Mouse (Mus musculus) cerebral cortex, adult 2 months (tissue): ENCODE data around the gene Taar9.

Experiments
- WGBS: fragments of 180-500 bp; shearing (Covaris S2); methylation state at CpG from one replicate; pipeline ENCODE4 v1.1.7; 2018; 5-methylcytosine and 5-hydroxymethylcytosine counted together

Gene Taar9

DNA sequence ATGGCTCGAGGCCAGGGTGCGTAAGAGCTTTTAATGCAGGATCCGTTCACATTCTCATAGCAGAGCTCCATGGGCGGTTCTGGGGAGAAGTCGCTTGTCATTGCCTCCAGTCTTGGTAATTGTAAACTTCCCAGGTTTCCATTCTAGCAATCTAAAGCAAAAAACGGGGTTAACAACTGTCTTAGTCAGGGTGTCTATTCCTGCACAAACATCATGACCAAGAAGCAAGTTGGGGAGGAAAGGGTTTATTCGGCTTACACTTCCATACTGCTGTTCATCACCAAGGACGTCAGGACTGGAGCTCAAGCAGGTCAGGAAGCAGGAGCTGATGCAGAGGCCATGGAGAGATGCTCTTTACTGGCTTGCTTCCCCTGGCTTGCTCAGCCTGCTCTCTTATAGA, at the start of gene Taar9:
Taar9 (minus strand) TSS at position 101 of the 400 bp plus-strand sequence.
- WGBS = 85% methylated on average over 8 of the region's 8 CpGs

DNA sequence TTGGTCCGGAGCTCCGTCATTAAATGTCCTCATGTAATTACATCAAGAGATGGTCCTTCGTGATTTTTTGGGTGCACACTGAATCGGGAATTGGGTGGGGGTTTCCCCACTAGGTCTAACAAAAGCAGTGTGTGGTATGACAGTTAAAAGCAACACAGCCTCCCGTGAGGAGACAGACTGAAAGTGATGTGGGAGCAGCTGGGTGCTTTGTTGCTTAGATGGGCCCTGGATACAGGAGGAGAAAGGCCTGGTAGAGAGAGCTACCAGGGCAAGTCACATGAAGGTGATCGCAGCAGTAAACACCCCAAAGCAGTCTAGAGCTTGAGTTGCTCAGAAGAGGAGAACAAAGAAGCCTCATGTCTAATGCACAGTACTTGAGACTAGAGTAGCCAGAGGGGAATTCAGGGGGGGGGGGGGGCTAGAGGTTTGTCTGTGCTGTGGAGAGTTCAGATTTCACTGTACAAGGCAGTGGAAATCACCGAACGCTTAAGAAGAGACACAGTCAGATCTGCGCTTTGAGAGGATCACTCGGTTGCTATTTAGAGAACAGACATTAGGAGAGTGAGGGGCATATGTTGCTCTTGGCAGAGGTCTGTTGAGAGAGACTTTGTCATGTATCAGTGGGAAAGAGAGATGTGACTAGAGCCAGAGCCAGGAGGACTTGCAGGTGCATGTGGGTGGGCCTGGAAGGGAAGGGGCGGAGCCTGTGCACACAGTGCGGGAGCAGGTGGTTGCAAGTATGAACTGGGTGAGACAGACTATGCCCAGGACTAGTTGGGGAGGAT, 49.3 kb upstream of the Taar9 start:
- WGBS = 74% methylated on average over 12 of the region's 12 CpGs

DNA sequence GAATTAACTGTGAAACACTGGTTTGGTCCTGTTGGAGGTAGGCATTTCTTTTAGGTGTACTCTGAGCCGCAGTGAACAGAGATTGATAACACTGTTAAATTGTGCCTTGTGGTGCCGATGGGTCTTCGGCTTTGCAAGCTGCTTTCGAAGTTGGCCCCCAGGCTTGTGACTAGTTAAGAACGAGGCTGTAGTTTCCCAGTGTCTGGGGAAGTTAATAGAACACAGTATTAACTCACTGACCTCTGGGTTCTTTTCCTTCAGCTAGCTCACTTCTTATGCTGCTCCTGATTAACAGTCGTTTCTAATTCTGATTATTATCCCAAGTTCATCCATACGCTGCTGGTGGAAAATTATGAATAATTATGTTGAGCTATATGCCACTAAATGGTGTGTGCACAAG, 40.8 kb upstream of the Taar9 start:
- WGBS = 27% methylated on average over 7 of the region's 7 CpGs

DNA sequence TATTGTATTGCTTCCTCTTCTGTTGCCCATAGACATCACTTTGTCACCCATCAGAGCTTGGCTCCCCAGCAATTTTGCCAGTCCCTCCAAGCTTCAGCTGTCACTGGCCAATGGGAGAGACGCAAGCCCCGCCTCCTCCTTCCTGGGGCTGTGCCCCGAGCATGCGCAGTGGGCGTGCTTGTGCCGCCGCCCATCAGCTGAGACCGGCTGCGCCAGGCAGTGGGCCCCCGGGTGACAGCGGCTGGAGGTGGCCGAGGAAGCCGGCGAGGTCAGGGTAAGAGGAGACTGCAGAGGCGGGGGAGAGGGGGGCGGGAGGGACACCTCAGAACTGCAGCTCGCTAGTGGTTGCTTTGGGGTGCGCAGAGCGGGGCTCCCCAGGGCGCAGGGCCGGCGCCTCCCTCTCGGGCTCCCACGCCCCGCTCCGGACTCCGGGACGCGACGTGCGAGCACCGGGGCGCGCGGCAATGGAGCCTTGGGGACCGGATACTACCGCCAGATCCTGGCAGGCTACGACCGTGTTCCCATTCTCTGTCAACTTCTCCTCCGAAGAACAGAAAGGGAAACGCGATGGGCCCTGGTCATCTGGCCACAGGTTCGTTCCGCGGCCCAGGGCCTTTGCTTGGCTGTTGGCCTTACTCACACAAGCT, 39.9 kb upstream of the Taar9 start, which contains the start of gene Stx7:
Stx7 (plus strand) TSS at position 168 of the 647 bp plus-strand sequence.
- WGBS = under 1% methylated on average over 45 of the region's 45 CpGs

DNA sequence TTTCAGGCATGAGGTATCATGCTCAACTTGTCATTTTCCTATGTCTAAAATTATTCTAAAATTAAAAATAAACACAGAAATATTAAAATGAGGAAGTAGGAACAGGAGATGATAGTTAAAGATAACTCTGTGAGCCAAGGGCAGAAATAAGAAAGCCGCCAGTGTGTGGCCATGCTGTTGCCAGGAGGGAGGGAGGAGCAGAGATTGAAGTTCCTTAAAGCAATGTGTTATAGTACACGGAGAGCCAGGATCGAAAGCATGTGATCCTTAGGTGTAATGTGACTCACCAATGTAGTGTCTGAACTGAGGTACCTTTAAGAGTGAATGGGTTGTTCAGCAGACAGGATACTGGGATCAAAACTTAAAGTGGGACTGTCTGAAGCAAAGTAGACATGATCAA, 33.4 kb upstream of the Taar9 start:
- 77% methylated on average over 3 of the region's 3 CpGs for WGBS

DNA sequence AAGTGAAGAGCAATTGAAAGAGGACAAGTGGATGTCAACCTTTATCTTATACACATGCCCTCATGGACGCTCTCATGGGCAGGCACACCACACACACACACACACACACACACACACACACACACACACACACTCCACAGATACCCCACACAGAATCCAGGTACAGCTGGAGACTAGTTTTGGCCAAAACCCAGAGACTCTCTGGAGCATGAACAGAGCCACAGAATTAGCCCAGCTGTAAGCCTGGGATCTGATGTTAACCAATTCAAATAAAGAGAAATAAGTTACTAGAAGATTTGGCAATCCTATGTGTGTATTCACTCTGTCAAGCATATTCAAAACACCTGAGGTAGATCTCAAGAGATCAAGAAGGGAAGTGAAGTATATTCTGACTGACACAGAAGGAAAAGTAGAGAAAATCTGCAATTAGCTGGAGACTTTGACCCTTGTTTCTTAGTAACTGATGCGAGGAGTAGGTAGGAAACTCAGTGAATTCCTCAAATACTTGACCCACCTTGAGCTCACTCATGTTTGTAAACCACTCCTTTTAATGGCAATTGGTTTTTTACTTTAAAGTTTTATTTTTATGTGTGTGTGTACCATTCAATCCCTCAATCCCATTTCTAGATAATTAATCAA, 29.4 kb upstream of the Taar9 start:
- 85% methylated on average over 2 of the region's 2 CpGs for WGBS

DNA sequence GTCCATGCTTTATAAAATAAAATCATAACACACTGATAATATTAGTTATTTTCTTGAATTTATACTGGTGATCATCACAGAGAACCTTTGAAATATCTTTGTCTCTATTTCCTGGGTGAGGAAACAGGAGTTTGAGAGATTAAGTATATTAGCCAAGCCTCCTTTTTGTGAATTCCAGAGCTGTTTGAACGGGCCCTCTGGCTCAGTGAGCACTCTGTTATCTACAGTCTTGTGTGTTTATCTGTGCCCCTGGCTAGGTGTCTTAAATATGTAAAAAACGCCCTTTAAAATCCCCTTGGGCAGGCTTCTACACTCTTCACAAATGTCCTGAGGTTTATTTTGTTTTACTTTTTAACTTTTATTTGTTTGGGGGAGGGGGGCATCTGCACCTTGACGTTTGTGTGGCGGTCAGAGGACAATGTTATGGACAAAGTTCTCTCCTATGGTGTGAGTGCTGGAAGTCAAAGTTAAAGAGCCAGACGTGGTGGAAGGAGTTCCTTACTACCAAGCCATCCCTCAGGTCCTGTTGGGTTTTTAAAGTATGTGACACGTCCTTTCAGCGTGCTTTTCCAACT, 24.8 kb upstream of the Taar9 start:
- 75% methylated on average over 7 of the region's 7 CpGs for WGBS

DNA sequence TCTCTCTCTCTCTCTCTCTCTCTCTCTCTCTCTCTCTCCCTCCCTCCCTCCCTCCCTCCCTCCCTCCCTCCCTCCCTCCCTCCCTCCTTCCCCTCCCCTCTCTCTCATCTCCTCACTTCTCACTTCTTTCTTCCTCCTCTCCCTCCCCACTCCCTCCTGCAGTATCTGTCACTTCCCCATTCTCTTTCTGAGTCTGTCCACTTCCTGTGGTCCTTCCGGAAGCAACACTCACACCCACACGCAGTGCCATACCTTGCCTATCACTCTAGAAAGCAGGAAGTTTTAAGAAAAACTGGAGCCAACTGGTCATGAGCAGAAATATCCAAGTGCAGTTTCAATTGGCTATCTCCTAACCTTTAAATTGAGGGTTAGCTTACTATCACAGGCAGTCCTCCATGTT, 23.8 kb upstream of the Taar9 start:
- WGBS = 59% methylated on average over 2 of the region's 2 CpGs

DNA sequence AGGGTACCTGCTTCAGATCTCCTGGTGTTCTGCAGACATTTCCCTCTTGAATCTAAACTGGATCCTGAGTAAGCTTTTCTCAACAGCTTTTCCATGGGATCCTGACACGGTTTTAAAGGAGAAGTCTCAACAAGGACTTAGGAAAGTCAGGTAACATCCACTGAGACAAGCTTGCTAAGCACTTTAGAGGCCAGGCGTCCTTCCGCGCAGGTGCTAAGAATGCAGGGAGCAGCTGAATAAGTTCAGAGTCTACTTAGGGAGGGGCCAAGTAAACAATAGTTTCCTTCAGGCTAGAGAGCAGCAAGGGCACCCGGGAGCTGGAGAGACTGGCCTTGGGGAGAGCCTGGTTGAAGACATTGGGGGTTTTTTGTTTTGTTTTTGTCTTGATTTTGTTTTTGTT, 22.9 kb upstream of the Taar9 start:
- 17% methylated on average over 5 of the region's 5 CpGs for WGBS

DNA sequence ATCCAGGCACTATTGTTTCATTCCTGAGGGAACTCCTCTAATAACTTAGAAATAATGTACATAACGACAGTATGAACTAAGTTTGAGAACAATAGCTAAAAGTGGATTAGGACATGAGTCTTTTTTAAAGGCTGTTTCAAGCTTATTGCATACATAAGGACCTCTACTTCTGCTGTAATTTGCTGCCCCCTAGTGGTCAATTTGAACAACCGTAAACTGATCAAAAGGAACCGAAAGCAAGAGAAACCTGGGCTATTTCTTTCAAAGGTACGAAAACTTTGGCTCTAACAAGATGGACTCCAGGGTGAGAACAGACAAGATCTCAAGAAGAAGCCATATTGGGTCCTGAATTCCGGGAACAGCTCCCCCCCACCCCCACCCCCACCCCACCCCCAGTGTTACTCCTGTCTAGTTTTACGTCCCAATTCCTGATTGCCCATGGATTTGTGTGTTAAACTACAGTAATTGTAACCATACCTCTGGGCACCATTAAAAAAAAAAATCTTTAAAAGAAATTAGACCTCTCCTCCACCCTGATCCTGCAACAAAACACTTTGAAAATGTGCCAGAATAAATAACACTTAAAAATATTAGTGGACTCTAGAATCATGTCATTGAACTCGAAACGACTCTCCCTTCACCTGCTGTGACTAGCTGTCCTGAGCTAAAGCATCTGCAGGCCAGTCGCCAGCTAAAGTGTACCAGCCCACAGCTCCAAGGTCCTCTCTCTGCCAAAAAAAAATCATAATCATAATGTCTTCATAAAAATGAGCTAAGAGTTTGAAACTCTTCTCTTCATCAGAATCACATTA, 22.3 kb upstream of the Taar9 start:
- 17% methylated on average over 9 of the region's 9 CpGs for WGBS

DNA sequence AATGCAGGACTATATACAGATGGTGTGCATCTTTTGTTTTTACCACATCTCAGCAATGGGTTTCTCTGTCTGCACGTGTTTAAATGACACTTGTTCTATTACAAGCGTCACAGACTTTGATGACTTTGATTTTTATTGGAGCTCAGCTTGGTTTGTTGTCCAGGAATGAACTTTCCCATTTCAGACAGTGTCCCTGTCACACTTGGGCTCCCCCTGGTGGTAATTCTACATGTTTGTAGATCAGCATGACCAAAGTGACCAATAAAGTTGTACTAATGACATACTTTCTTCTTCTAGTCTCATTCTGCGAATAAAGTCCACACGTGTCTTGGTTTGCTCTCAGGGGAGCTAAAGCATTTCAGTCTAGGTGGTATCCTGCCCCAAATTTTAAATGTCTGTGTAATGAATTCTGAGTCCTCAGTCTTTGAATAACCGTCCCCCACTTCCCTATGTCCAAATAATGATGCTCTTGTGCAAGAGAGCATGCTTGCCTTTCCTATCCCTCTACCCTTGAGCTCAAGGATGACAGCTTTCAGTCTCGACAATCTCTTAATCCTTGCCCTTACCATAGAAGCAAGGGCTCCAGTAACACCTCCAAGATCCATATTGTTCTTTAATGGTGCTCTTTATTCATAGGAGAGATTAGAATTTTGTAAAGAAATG, 1.9 kb upstream of the Taar9 start:
- WGBS = 50% methylated on average over 6 of the region's 6 CpGs

DNA sequence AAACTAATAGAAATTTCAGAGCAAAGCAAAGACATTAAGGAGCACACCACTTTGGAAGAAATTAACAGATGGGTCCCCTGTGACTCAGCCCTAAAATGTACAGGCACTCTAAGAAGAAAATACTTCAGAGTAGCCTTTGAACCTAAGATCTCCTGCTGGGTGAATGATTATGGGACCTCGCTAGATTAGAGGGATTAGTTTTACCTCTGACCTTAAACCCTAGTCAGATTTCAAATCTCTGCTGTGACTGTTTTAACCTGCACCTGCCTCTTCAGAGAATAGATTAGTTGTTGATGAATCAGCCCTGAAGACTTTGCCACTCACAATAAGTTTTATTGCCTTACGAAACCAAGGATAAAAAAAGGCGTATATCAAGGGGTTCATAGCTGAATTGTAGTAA, 1.1 kb downstream of the Taar9 start:
- WGBS = 80% methylated on average over 3 of the region's 3 CpGs

DNA sequence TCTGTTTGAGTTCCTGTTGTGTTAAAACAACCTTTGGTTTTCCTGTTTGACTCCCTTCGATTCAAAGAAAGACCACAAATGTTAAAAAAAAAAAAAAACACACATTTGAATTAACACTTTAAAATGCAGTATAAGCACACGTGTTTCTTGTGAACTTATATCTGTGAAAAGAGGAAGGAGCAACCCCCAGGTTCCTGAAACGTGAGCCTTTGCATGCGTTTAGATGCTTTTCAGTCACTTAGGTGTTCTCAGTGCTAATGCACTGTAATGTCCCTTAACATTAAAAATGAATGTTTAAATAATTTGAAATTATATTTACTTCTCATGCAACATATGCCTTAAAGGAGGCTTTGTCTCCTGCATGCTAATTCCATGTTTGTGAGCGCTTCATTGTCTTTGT, 1.6 kb downstream of the Taar9 start:
- 69% methylated on average over 5 of the region's 5 CpGs for WGBS

DNA sequence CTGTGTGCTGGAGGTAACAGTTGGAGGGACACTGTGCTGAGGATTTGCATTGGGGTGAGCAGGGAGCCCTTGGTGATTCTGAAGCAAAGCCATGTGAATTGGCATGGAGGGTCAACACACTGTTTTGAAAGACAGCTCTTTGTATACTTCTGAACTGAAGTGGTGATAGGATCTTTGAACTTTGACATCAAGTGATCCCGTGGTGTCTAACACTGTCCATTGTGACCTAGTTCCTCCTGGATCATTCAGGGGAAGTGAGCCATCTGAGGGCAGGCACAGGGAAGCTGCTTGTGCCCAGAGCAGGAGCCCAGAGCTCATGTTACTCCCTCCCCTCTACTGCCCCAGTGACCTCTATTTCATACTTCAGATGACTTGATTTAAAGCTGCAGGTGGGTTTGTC, 6.0 kb downstream of the Taar9 start:
- 66% methylated on average over 1 of the region's 1 CpGs for WGBS

DNA sequence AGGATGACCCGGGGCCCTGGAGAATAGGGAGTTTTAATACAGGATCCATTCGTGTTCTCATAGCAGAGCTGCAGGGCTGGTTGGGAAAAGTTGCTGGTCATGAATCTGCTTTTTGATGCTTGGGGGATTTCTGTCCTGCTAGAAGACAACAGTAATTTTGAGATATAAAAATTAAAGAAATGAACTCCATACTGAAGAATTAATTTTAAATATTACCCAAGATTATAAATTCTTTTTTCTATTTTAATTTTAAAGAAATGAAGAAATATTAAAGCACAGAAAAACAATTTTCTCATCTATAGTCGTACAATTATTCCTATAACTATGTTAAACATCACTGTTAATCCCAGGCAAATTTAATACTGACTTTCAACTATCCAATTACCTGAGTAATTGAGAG, 7.5 kb downstream of the Taar9 start, which contains the start of gene Taar8c:
Taar8c (minus strand) TSS at position 101 of the 400 bp plus-strand sequence.
- 85% methylated on average over 1 of the region's 3 CpGs for WGBS

DNA sequence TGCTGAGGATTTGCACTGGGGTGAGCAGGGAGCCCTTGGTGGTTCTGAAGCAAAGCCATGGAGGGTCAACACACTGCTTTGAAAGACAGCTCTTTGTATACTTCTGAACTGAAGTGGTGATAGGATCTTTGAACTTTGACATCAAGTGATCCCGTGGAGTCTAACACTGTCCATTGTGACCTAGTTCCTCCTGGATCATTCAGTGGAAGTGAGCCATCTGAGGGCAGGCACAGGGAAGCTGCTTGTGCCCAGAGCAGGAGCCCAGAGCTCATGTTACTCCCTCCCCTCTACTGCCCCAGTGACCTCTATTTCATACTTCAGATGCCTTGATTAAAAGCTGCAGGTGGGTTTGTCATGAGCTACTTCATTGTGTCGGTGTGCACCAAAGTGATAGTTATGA, 12.3 kb downstream of the Taar9 start:
- 65% methylated on average over 2 of the region's 2 CpGs for WGBS

DNA sequence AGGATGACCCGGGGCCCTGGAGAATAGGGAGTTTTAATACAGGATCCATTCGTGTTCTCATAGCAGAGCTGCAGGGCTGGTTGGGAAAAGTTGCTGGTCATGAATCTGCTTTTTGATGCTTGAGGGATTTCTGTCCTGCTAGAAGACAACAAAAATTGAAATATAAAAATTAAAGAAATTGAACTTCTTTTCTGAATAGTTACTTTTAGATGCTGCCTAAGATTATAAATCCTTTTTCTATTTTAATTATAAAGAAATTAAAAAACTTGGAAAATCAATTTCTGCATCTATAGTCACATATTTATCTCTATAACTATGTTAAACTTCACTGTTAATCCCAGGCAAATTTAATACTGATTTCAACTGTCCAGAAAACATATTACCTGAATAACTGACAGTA, 17.1 kb downstream of the Taar9 start, which contains the start of gene Taar8b:
Taar8b (minus strand) TSS at position 101 of the 400 bp plus-strand sequence.
- WGBS = 63% methylated on average over 2 of the region's 2 CpGs

DNA sequence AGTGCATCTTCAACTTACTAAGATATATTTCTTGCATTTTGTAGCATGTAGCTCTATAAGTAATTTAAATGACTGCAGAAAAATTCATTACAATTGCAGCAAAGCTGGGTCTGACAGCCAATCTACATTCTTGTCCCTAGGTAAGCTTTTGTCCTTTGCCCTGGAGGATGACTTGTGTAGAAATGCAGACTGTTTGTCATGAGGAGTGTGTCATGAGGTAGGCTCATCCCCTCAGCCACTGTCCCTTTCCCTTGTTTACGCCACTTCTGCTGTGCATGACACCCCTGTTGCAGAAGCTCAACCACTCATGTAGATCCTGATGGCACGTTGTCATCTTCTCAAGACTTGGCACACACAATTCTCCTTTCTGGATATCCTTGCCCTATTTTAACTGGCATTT, 22.2 kb downstream of the Taar9 start:
- WGBS = 81% methylated on average over 2 of the region's 2 CpGs

DNA sequence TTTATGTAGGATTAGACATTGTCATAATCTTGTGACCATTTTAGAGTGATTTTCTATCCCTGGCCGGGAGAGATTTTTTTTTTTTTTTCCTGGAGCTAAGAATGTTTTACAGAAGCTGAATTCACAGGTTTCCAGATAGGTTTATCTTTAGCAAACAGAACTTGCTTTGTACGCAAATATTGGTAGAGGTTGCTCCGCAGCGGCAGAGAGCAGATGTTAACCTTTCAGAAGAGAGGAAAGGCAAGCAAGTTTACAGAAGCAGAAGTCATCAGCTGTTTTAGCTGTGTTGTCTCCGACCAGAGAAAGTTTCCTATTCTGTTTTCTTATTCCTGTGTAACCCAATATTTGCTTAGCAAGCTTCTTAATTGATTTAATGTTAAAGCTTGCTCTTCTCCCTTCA, 22.8 kb downstream of the Taar9 start:
- 75% methylated on average over 5 of the region's 5 CpGs for WGBS

DNA sequence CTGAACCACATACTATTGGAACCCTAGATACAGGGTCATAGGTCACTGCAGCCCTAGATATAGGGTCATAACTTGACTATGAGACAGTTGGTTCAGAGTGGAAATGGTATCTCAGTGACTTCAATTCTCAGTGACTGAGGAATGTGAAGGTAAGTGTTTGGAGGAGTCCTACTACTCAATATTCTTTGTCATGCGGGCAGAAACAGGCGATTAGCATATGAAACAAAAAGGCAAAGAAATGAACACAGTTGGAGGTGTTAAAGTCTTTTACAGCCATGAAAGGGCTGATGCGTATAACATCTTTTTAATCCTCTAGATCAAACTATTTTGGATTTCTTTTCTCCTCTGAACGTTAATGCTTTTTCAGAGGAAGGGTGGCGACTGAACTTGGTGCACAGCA, 23.4 kb downstream of the Taar9 start:
- WGBS = 66% methylated on average over 5 of the region's 5 CpGs

DNA sequence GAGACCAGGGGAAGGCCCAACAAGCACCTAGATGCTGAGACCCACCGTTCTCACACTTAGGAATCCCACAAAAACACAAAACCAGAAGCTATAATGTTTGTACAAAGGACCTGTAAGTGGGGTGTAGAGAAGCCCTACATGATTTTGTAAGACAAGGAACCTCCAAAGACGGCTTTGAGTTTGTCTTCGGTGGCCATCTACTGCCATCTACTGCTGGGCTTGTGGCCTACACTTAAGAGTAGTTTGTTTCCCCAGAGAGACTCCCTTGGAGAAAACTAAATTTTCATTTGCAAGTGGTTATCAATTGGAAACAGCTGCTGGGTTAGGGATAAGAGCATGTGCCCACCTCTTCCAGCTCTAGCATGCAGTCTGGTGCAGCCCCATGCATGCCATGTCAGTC, 29.2 kb downstream of the Taar9 start:
- WGBS = 39% methylated on average over 3 of the region's 3 CpGs
